Mouse (Mus musculus) MEL (cell line): Measurements from ENCODE around the gene Mtmr11. TPM values are rescaled to one million over a fixed set of nuclear protein-coding genes. Genes with fewer than 3 reads are reported as not detected.

Experiments
- DNase-seq: peaks from one replicate; pipeline ENCODE4 v3.0.0; 2011; ENCODE audit warnings: low read depth, low spot score
- H3K27ac ChIP-seq: 2 replicates; pipeline ENCODE4 v1.5.1; 2012; ENCODE audit warnings: low read depth, mild to moderate bottlenecking, control low read depth, low read length, moderate library complexity; ENCODE audit not compliant: control insufficient read depth
- H3K27me3 ChIP-seq, 2 experiments: fragments of 150-350 bp in 1 of 2; sonication (generic) in 1 of 2; 2 replicates each; pipeline ENCODE4 v1.6.1; 2012; ENCODE audit warnings: low read length in 2 of 2, mild to moderate bottlenecking in 2 of 2, improper control_type of control experiment in 1 of 2, moderate library complexity in 1 of 2; ENCODE audit not compliant: insufficient read depth in 2 of 2, control insufficient read depth in 1 of 2
- H3K36me3 ChIP-seq, 2 experiments: 2 replicates each; pipeline ENCODE4 v1.6.1; 2012 to 2014; ENCODE audit warnings: low read length in 2 of 2, improper control_type of control experiment in 1 of 2, inconsistent platforms in 1 of 2, mild to moderate bottlenecking in 1 of 2; ENCODE audit not compliant: insufficient read depth in 2 of 2, control insufficient read depth in 1 of 2
- H3K4me1 ChIP-seq, 2 experiments: fragments of 150-350 bp in 1 of 2; sonication (generic) in 1 of 2; 2 replicates each; pipeline ENCODE4 v1.6.1; 2012; ENCODE audit warnings: low read length in 2 of 2, improper control_type of control experiment in 1 of 2, mild to moderate bottlenecking in 1 of 2; ENCODE audit not compliant: insufficient read depth in 2 of 2, control insufficient read depth in 1 of 2
- H3K4me3 ChIP-seq, 2 experiments: fragments of 150-350 bp in 1 of 2; sonication (generic) in 1 of 2; 2 replicates each; pipeline ENCODE4 v1.5.1; 2012; ENCODE audit warnings: low read depth in 2 of 2, low read length in 2 of 2, mild to moderate bottlenecking in 2 of 2, moderate library complexity in 2 of 2, control low read depth in 1 of 2, improper control_type of control experiment in 1 of 2; ENCODE audit not compliant: control insufficient read depth in 1 of 2, insufficient read depth in 1 of 2
- H3K79me2 ChIP-seq: 2 replicates; pipeline ENCODE4 v1.6.1; 2012; ENCODE audit warnings: mild to moderate bottlenecking, low read length, moderate library complexity; ENCODE audit not compliant: control insufficient read depth, poor library complexity, insufficient read depth
- H3K9ac ChIP-seq: 2 replicates; pipeline ENCODE4 v1.6.1; 2012; ENCODE audit warnings: low read depth, mild to moderate bottlenecking, control low read depth, low read length, moderate library complexity; ENCODE audit not compliant: control insufficient read depth, poor library complexity, severe bottlenecking
- H3K9me3 ChIP-seq: fragments of 150-350 bp; sonication (generic); replicated peaks from 2 replicates; pipeline ENCODE4 v1.6.1; 2012; ENCODE audit warnings: mild to moderate bottlenecking, low read length, improper control_type of control experiment, moderate library complexity; ENCODE audit not compliant: insufficient read depth
- CHD1 ChIP-seq: IDR thresholded peaks from 2 replicates; pipeline ENCODE4 v1.6.1; 2012; ENCODE audit warnings: low read depth, mild to moderate bottlenecking, inconsistent platforms, low read length, improper control_type of control experiment
- ELF1 ChIP-seq: IDR thresholded peaks from 2 replicates; pipeline ENCODE4 v1.6.1; 2014; ENCODE audit warnings: low read depth, mild to moderate bottlenecking, inconsistent platforms, low read length, improper control_type of control experiment, moderate library complexity
- ETS1 ChIP-seq: IDR thresholded peaks from 2 replicates; pipeline ENCODE4 v1.6.1; 2012; ENCODE audit warnings: low read depth, mild to moderate bottlenecking, inconsistent platforms, low read length, improper control_type of control experiment, moderate library complexity
- KAT2A ChIP-seq: conservative IDR thresholded peaks from 2 replicates; pipeline ENCODE4 v1.6.1; 2012; ENCODE audit warnings: low read depth, low read length, improper control_type of control experiment, inconsistent platforms
- MAZ ChIP-seq: IDR thresholded peaks from 2 replicates; pipeline ENCODE4 v1.6.1; 2012; ENCODE audit warnings: low read depth, mild to moderate bottlenecking, inconsistent platforms, low read length, improper control_type of control experiment
- MEF2A ChIP-seq: IDR thresholded peaks from 2 replicates; pipeline ENCODE4 v1.6.1; 2014; ENCODE audit warnings: low read depth, mild to moderate bottlenecking, inconsistent platforms, low read length, improper control_type of control experiment; ENCODE audit not compliant: poor library complexity, insufficient replicate concordance, severe bottlenecking; ENCODE audit errors: extremely low read depth
- MXI1 ChIP-seq: IDR thresholded peaks from 2 replicates; pipeline ENCODE4 v1.6.1; 2011; ENCODE audit warnings: mild to moderate bottlenecking, low read depth, low read length, improper control_type of control experiment
- MYB ChIP-seq: IDR thresholded peaks from 2 replicates; pipeline ENCODE4 v1.6.1; 2011; ENCODE audit warnings: mild to moderate bottlenecking, low read depth, low read length, improper control_type of control experiment
- MYC ChIP-seq: IDR thresholded peaks from 2 replicates; pipeline ENCODE4 v1.6.1; 2011; ENCODE audit warnings: low read depth, mild to moderate bottlenecking, low read length, improper control_type of control experiment, moderate library complexity
- NELFE ChIP-seq: IDR thresholded peaks from 2 replicates; pipeline ENCODE4 v1.6.1; 2011; ENCODE audit warnings: low read depth, low read length, improper control_type of control experiment
- NRF1 ChIP-seq: IDR thresholded peaks from 2 replicates; pipeline ENCODE4 v1.6.1; 2014; ENCODE audit warnings: low read depth, mild to moderate bottlenecking, inconsistent platforms, low read length, improper control_type of control experiment, moderate library complexity; ENCODE audit not compliant: poor library complexity, insufficient read depth, severe bottlenecking
- POLR2A ChIP-seq, 2 experiments: IDR thresholded peaks; 2 replicates each; pipeline ENCODE4 v1.6.1; 2011 to 2012; ENCODE audit warnings: low read length in 2 of 2, mild to moderate bottlenecking in 2 of 2, control low read depth in 1 of 2, improper control_type of control experiment in 1 of 2, low read depth in 1 of 2, moderate library complexity in 1 of 2; ENCODE audit not compliant: control insufficient read depth in 1 of 2, insufficient read depth in 1 of 2, poor library complexity in 1 of 2
- POLR2AphosphoS2 ChIP-seq: IDR thresholded peaks from 2 replicates; pipeline ENCODE4 v1.6.1; 2011; ENCODE audit warnings: low read length, improper control_type of control experiment
- RAD21 ChIP-seq: IDR thresholded peaks from 2 replicates; pipeline ENCODE4 v1.6.1; 2011; ENCODE audit warnings: mild to moderate bottlenecking, low read depth, low read length, improper control_type of control experiment
- RCOR1 ChIP-seq: IDR thresholded peaks from 2 replicates; pipeline ENCODE4 v1.6.1; 2012; ENCODE audit warnings: low read depth, mild to moderate bottlenecking, inconsistent platforms, low read length, improper control_type of control experiment
- TAL1 ChIP-seq: IDR thresholded peaks from 2 replicates; pipeline ENCODE4 v1.6.1; 2012; ENCODE audit warnings: mild to moderate bottlenecking, inconsistent platforms, low read length, moderate library complexity, mixed read lengths
- UBTF ChIP-seq: IDR thresholded peaks from 2 replicates; pipeline ENCODE4 v1.6.1; 2012; ENCODE audit warnings: low read depth, mild to moderate bottlenecking, inconsistent platforms, low read length, improper control_type of control experiment, moderate library complexity, borderline replicate concordance; ENCODE audit not compliant: insufficient read depth
- USF1 ChIP-seq: IDR thresholded peaks from 2 replicates; pipeline ENCODE4 v1.6.1; 2014; ENCODE audit warnings: low read depth, mild to moderate bottlenecking, inconsistent platforms, low read length, improper control_type of control experiment, moderate library complexity
- USF2 ChIP-seq, 2 experiments: IDR thresholded peaks; 2 replicates each; pipeline ENCODE4 v1.6.1; 2011 to 2012; ENCODE audit warnings: improper control_type of control experiment in 2 of 2, low read length in 2 of 2, borderline replicate concordance in 1 of 2, inconsistent platforms in 1 of 2, low read depth in 1 of 2, mild to moderate bottlenecking in 1 of 2; ENCODE audit not compliant: insufficient read depth in 1 of 2
- ZKSCAN1 ChIP-seq: IDR thresholded peaks from 2 replicates; pipeline ENCODE4 v1.6.1; 2012; ENCODE audit warnings: low read depth, mild to moderate bottlenecking, inconsistent platforms, low read length, improper control_type of control experiment, moderate library complexity
- ZMIZ1 ChIP-seq: IDR thresholded peaks from 2 replicates; pipeline ENCODE4 v1.6.1; 2012; ENCODE audit warnings: low read depth, mild to moderate bottlenecking, inconsistent platforms, low read length, improper control_type of control experiment, moderate library complexity
- ZNF384 ChIP-seq: IDR thresholded peaks from 2 replicates; pipeline ENCODE4 v1.6.1; 2012; ENCODE audit warnings: low read depth, mild to moderate bottlenecking, inconsistent platforms, low read length, improper control_type of control experiment
- polyA plus RNA-seq, 2 experiments: library from polyadenylated mRNA; stranded (reverse) in 1 of 2; unstranded in 1 of 2; fragments of >175 nt in 1 of 2; fragments of >200 nt in 1 of 2; gene quantifications; 2 replicates each; pipeline versions ENCODE4 v1.2.1 to v1.2.4; 2012; ENCODE audit warnings: low replicate concordance in 2 of 2, low read depth in 1 of 2; ENCODE audit not compliant: insufficient read length in 2 of 2, insufficient read depth in 1 of 2, missing spikeins in 1 of 2
- total RNA-seq: library from RNA; depleted of rRNA; stranded (reverse); fragments of 300-350 nt; gene quantifications from 2 replicates; pipeline ENCODE4 v1.2.3, GENCODE M21; 2012

Gene Mtmr11
- total and polyA plus RNA-seq, 3 experiments = 0.77 to 1.4 TPM; not detected in 1

DNA sequence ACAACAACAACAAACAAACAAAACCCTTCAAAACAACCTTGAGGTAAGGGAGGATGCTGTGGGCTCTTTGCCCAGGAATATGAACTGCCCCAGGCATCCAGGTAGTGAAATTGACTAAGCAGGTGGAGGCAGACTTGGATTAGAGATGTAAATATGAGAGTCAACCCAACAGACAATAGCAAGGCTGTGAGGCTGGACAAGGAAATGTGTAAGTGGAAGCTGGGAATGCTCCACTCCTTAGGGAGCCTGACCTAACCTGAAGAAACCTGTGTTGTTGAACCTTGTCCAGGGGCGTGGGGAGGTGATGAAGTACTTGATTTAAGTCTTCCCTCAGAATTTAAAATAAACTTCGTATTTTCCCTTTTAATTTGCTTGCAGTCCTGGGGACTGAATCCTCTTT, 17.1 kb downstream of the Mtmr11 start:
- no peaks in the 10 kb centered on the region for H3K9me3 ChIP-seq
- H3K9ac ChIP-seq = no peak overlapping the region
- H3K27me3 ChIP-seq = no peaks in the 10 kb centered on the region
- H3K4me3 ChIP-seq = no peak overlapping the region
- peaks cover 2 to 18% of the 10 kb centered on the region in 2 experiments for H3K4me1 ChIP-seq
- peaks cover 22 to 24% of the 10 kb centered on the region in 2 experiments for H3K36me3 ChIP-seq
- DNase-seq = peak; percentile 39
- H3K27ac ChIP-seq = no peak overlapping the region
- TF ChIP-seq MAZ (no peak), POLR2AphosphoS2 (peak; percentile 73), CHD1 (no peak), ZNF384 (no peak), NELFE (peak; percentile 13; the same call in 1 of the 2 replicates), POLR2A (IDR thresholded peaks at IDR 0.05; ENCODE audit: control insufficient read depth in 1 of 2, insufficient read depth in 1 of 2, low read depth in 1 of 2, low read length in 2 of 2, poor library complexity in 1 of 2) (peak in 1 of 2 experiments; percentile 18; a peak in 1 of 4 replicates), RAD21 (no peak), UBTF (no peak), ZMIZ1 (no peak; the same call in 1 of the 2 replicates), USF2 (IDR thresholded peaks at IDR 0.05; ENCODE audit: borderline replicate concordance in 1 of 2, insufficient read depth in 1 of 2, low read depth in 1 of 2, low read length in 2 of 2) (no peak)
- TF ChIP-seq, all 39 proteins: peak for 3
- peaks cover 17% of the 10 kb centered on the region for H3K79me2 ChIP-seq

DNA sequence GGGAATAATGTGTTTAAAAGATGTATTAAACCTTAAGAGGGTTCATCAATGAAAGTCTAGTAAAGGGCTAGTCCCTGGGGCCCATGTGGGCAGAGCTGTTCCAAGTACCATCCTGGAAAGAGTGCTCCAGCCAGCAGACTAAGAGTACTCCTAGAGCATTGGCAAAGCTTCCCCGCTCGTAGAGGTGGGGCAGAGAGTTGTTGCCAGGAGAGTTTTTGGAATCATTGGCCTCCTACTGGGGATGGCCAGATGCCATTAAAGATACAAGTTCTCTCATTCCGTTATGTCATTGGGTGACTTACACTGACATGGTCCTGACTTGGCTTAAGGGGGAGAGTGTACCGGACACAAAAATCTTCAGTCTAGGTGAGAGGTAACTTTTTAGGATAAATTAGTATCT, 17.7 kb downstream of the Mtmr11 start:
- DNase-seq = peak; percentile 36
- H3K4me3 ChIP-seq = no peak overlapping the region
- TF ChIP-seq MEF2A (no peak), RCOR1 (no peak), CHD1 (no peak), POLR2AphosphoS2 (no peak), ETS1 (no peak), ZMIZ1 (no peak), MYC (no peak), TAL1 (no peak), NRF1 (no peak), ELF1 (no peak), MYB (no peak), USF1 (no peak), ZKSCAN1 (no peak), KAT2A (no peak), MXI1 (no peak)
- H3K9me3 ChIP-seq = no peaks in the 10 kb centered on the region
- H3K27ac ChIP-seq = no peak overlapping the region
- H3K4me1 ChIP-seq = peaks cover 2 to 12% of the 10 kb centered on the region in 2 experiments
- no peaks in the 10 kb centered on the region for H3K27me3 ChIP-seq
- H3K9ac ChIP-seq = no peak overlapping the region
- H3K79me2 ChIP-seq = peaks cover 12% of the 10 kb centered on the region
- H3K36me3 ChIP-seq = peaks cover 17 to 22% of the 10 kb centered on the region in 2 experiments
